Comparison of ENCODE assay signal across 8 mouse cellular contexts in the genomic region with DNA sequence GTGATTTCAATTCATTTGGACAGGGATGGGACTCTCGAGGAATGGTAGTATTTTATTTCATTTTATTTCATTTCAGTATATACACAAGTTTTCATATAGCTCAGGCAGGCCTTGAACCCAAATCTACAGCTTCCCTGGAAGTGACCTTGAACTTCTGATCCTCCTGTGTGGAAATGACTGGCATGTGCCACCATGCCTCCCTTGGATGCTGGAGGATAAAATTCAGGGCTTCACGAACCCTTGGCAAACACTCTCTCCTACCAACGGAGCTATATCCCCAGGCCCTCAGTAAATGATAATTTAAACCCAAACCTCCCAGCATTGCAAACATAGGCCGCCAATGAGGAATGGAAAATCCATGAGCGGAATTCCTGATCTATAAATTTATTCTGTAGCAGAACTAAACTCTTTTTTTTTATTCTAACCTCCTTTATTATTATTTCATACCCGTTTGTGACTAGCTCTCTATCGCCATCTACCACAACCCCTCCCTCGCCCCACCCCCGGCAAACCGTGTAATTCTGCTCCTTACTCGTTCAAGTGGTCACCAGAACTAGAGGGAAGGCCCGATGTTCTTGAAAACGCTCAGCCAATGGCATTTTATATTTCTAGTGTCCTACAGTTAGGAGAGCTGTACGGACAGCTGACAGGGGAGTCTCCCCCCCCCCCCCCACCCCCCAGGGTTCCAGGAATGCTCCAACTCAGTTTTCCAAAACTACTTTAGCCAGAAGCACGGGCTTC. TPM values are rescaled to one million over a fixed set of nuclear protein-coding genes. Genes with fewer than 3 reads are reported as not detected.
DNase-seq lines count a peak whose midpoint lies in the region; ATAC-seq and TF ChIP-seq lines count a peak whose summit lies in the region.

No protein-coding gene starts in this region.

- TF ChIP-seq EP300 in heart, postnatal 0 days (IDR thresholded peaks at IDR 0.05; ENCODE audit: low read depth) = no peak

- WGBS in heart, postnatal 0 days = 17% methylated on average over 15 of the region's 15 CpGs
- 6% methylated on average over 15 of the region's 15 CpGs for WGBS in liver, adult 2 months

- peak overlapping the region; percentile 70 for H3K9ac ChIP-seq in heart, postnatal 0 days (replicated peaks; ENCODE audit: low read depth, low read length)
- H3K9ac ChIP-seq in liver, adult 2 months (ENCODE audit: low read depth, low read length) = peak overlapping the region; percentile 95

- H3K4me1 ChIP-seq in brown adipose tissue, adult 24 weeks (ENCODE audit: control insufficient read depth, insufficient read depth, insufficient read length, low read length) = peaks cover 13% of the 10 kb centered on the region; the same call in 1 of the 2 replicates
- peaks cover 18% of the 10 kb centered on the region for H3K4me1 ChIP-seq in heart, postnatal 0 days (ENCODE audit: control insufficient read depth, insufficient read depth)
- peaks cover 32% of the 10 kb centered on the region for H3K4me1 ChIP-seq in liver, adult 2 months (ENCODE audit: control insufficient read depth, insufficient read depth, low read length)

- no peak overlapping the region for H3K27ac ChIP-seq in brown adipose tissue, adult 24 weeks (replicated peaks; ENCODE audit: low read depth, low read length)
- peak overlapping the region; percentile 89 for H3K27ac ChIP-seq in heart, postnatal 0 days (ENCODE audit: low read depth)
- H3K27ac ChIP-seq in liver, adult 2 months (replicated peaks; ENCODE audit: insufficient read depth, low read depth, low read length) = peak overlapping the region; percentile 89

- no peak for TF ChIP-seq POLR2A in liver, adult 2 months (IDR thresholded peaks at IDR 0.05; ENCODE audit: extremely low read depth, insufficient read depth, low read length)
- TF ChIP-seq POLR2A in myocyte (IDR thresholded peaks at IDR 0.05; ENCODE audit: insufficient read length, low read depth) = no peak

- H3K4me3 ChIP-seq in brown adipose tissue, adult 24 weeks (ENCODE audit: insufficient read depth, low read depth, low read length) = peak overlapping the region; percentile 84
- peak overlapping the region; percentile 87 for H3K4me3 ChIP-seq in heart, postnatal 0 days (ENCODE audit: low read depth, low read length)
- H3K4me3 ChIP-seq in liver, adult 2 months (ENCODE audit: insufficient read depth, low read depth, low read length) = peak overlapping the region; percentile 88
- peak overlapping the region; percentile 71 for H3K4me3 ChIP-seq in myocyte

- DNase-seq in ovary, postnatal 36 days (ENCODE audit: low spot score) = peak; percentile 47
- DNase-seq in ovary, postnatal 14 days (ENCODE audit: low spot score) = no peak
- peak; percentile 58 for DNase-seq in heart, postnatal 0 days (ENCODE audit: low spot score)
- DNase-seq in liver, adult 2 months (ENCODE audit: extremely low read depth, low read depth, low spot score) = peak; percentile 70
- DNase-seq in right cerebral cortex, adult 18-20 months = no peak
- DNase-seq in frontal cortex, postnatal 36 days (ENCODE audit: low spot score in 2 of 2) = no peak

- H3K79me2 ChIP-seq in liver, adult 2 months (ENCODE audit: control insufficient read depth, insufficient read depth, low read length) = peaks cover 44% of the 10 kb centered on the region
- peaks cover 10% of the 10 kb centered on the region for H3K79me2 ChIP-seq in myocyte (ENCODE audit: control insufficient read depth, insufficient read depth)

- no peak for ATAC-seq in heart, postnatal 0 days (ENCODE audit: insufficient read depth, low read depth)

- no peak for TF ChIP-seq CTCF in heart, postnatal 0 days (IDR thresholded peaks at IDR 0.05; ENCODE audit: low read depth)
- TF ChIP-seq CTCF in liver, adult 2 months (IDR thresholded peaks at IDR 0.05; ENCODE audit: low read depth, low read length) = peak; percentile 27

- H3K27me3 ChIP-seq in heart, postnatal 0 days (ENCODE audit: control insufficient read depth, insufficient read depth, low read length) = no peaks in the 10 kb centered on the region
- no peaks in the 10 kb centered on the region for H3K27me3 ChIP-seq in liver, adult 2 months (ENCODE audit: control insufficient read depth, insufficient read depth, low read length)
- H3K27me3 ChIP-seq in myocyte (ENCODE audit: control insufficient read depth, insufficient read depth, insufficient read length) = no peaks in the 10 kb centered on the region

- H3K36me3 ChIP-seq in heart, postnatal 0 days (replicated peaks; ENCODE audit: control insufficient read depth, insufficient read depth, low read length) = peaks cover 9% of the 10 kb centered on the region
- H3K36me3 ChIP-seq in liver, adult 2 months (ENCODE audit: control insufficient read depth, insufficient read depth, low read length) = peaks cover 11% of the 10 kb centered on the region
- peaks cover 5% of the 10 kb centered on the region for H3K36me3 ChIP-seq in myocyte (ENCODE audit: control insufficient read depth, insufficient read depth)

- H3K4me2 ChIP-seq in heart, postnatal 0 days (ENCODE audit: low read depth, low read length) = peak overlapping the region; percentile 97
- H3K4me2 ChIP-seq in myocyte (ENCODE audit: low read depth) = peak overlapping the region; percentile 93

- no peaks in the 10 kb centered on the region for H3K9me3 ChIP-seq in heart, postnatal 0 days (replicated peaks; ENCODE audit: control insufficient read depth, low read length)

- peak overlapping the region; percentile 44 for H3ac ChIP-seq in myocyte (ENCODE audit: control insufficient read depth, insufficient read length)

TF ChIP-seq in myocyte, 11 proteins besides CTCF, POLR2A, EP300 and RAD21:
- TF ChIP-seq USF1 (IDR thresholded peaks at IDR 0.05; ENCODE audit: low read depth) (no peak), MAX (IDR thresholded peaks at IDR 0.05; ENCODE audit: low read depth) (no peak), E2F4 (IDR thresholded peaks at IDR 0.05; ENCODE audit: insufficient read depth) (no peak), MYOD1 (IDR thresholded peaks at IDR 0.05; ENCODE audit: control insufficient read depth in 1 of 3, insufficient read length in 2 of 3, low read depth in 2 of 3) (no peak), MYOG (IDR thresholded peaks at IDR 0.05; ENCODE audit: control insufficient read depth in 1 of 3, insufficient read depth in 1 of 3, insufficient read length in 2 of 3, low read depth in 2 of 3) (no peak), TCF3 (IDR thresholded peaks at IDR 0.05; ENCODE audit: insufficient read length, low read depth) (no peak), CEBPB (IDR thresholded peaks at IDR 0.05; ENCODE audit: insufficient read depth, poor library complexity, severe bottlenecking) (no peak), TCF12 (IDR thresholded peaks at IDR 0.05; ENCODE audit: insufficient read depth, poor library complexity, severe bottlenecking) (no peak), SRF (IDR thresholded peaks at IDR 0.05; ENCODE audit: control insufficient read depth, insufficient read length, low read depth) (no peak), REST (IDR thresholded peaks at IDR 0.05; ENCODE audit: insufficient read depth, insufficient read length) (no peak), POLR2AphosphoS2 (IDR thresholded peaks at IDR 0.05; ENCODE audit: insufficient read length, low read depth) (no peak)

RNA-seq across cellular contexts. Expression of gene Marc2, which starts 1.8 kb away (rescaled TPM):
- polyA plus RNA-seq in brown adipose tissue, adult 24 weeks (2012; ENCODE audit: insufficient read depth, insufficient read length, missing spikeins) = 234 and 326 TPM in 2 replicates
- 82.7 and 90.0 TPM in 2 replicates for total RNA-seq in heart, postnatal 0 days (2014; rRNA removed; ENCODE audit: low replicate concordance)
- polyA plus RNA-seq in heart, postnatal 0 days (2015; fragmentation: Nextera tagmentation; extraction: Ambion mirVana) = 133 and 135 TPM in 2 replicates
- total RNA-seq in liver, adult 2 months (2014; rRNA removed) = 563 and 653 TPM in 2 replicates
- 365 and 397 TPM in 2 replicates for polyA plus RNA-seq in liver, adult 2 months (2012; rRNA removed)
- 99.6 TPM for polyA plus RNA-seq in myocyte (2012; fragmentation: generic; extraction: Trizol)

RNA-seq across cellular contexts. Expression of gene Marc1, which starts 33.4 kb away (rescaled TPM):
- 13.6 and 14.3 TPM in 2 replicates for polyA plus RNA-seq in brown adipose tissue, adult 24 weeks (2012; ENCODE audit: insufficient read depth, insufficient read length, missing spikeins)
- total RNA-seq in heart, postnatal 0 days (2014; rRNA removed; ENCODE audit: low replicate concordance) = not detected in 2 replicates
- not detected in 2 replicates for polyA plus RNA-seq in heart, postnatal 0 days (2015; fragmentation: Nextera tagmentation; extraction: Ambion mirVana)
- 345 and 386 TPM in 2 replicates for total RNA-seq in liver, adult 2 months (2014; rRNA removed)
- polyA plus RNA-seq in liver, adult 2 months (2012; rRNA removed) = 395 and 462 TPM in 2 replicates
- polyA plus RNA-seq in myocyte (2012; fragmentation: generic; extraction: Trizol) = not detected

RNA-seq across cellular contexts. Expression of gene C130074G19Rik, which starts 38.5 kb away (rescaled TPM):
- polyA plus RNA-seq in brown adipose tissue, adult 24 weeks (2012; ENCODE audit: insufficient read depth, insufficient read length, missing spikeins) = 86.6 and 95.5 TPM in 2 replicates
- 10.3 and 10.7 TPM in 2 replicates for total RNA-seq in heart, postnatal 0 days (2014; rRNA removed; ENCODE audit: low replicate concordance)
- 1.6 and 1.8 TPM in 2 replicates for polyA plus RNA-seq in heart, postnatal 0 days (2015; fragmentation: Nextera tagmentation; extraction: Ambion mirVana)
- 84.6 and 88.6 TPM in 2 replicates for total RNA-seq in liver, adult 2 months (2014; rRNA removed)
- 56.3 and 68.3 TPM in 2 replicates for polyA plus RNA-seq in liver, adult 2 months (2012; rRNA removed)
- 0.01 TPM for polyA plus RNA-seq in myocyte (2012; fragmentation: generic; extraction: Trizol)

Comparison
In these comparisons a context has a peak if more than half of its experiments do, and no peak if none do; other contexts are left out.
1. DNase-seq: peak in ovary, postnatal 36 days (single experiment), heart, postnatal 0 days (single experiment) and liver, adult 2 months (single experiment); none in ovary, postnatal 14 days (single experiment), right cerebral cortex, adult 18-20 months (single experiment) and frontal cortex, postnatal 36 days (0 of 2).
2. RNA of gene Marc1, which starts 33.4 kb away (polyA plus RNA-seq): 395 to 462 TPM in liver, adult 2 months; 13.6 to 14.3 TPM in brown adipose tissue, adult 24 weeks, not detected in heart, postnatal 0 days and not detected in myocyte (single experiment); every median in the first group is over 10 times any median in the second.
3. RNA of gene C130074G19Rik, which starts 38.5 kb away (polyA plus RNA-seq): 86.6 to 95.5 TPM in brown adipose tissue, adult 24 weeks and 56.3 to 68.3 TPM in liver, adult 2 months; 1.6 to 1.8 TPM in heart, postnatal 0 days and 0.01 TPM in myocyte (single experiment); every median in the first group is over 10 times any median in the second.
4. Peak in every context shown above with its lines, with median percentiles within 50 percentile points of each other: H3K4me3 ChIP-seq.